Mouse (Mus musculus) embryo, embryonic 10.5 days (tissue): Measurements from ENCODE around the gene Ddi2.
A peak's percentile ranks its signal among the peaks of the same experiment; 100 is the strongest.

ENCODE experiments used
- DNase-seq: peaks from one replicate; pipeline ENCODE4 v3.0.0-alpha.2; 2015; ENCODE audit warnings: low spot score

The Ddi2 gene

DNA sequence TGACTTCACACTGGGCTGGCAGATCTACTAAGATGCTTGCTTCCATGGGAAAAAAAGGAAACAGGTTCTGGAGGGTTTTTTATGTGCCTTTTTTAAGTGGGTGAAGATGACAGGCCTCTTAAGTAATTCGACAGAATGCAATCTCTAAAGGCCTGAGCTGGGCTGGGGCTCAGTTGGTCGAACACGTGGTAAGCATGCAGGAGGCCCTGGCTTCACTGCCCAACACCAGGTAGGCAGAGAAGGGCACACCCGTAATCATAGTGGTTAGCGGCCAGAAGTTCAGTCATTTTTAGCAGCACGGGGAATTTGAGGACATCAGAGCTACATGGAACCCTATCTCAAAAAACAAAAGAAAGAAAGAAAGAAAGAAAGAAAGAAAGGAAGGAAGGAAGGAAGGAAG lies 68.7 kb downstream of the Ddi2 start:
- DNase-seq, result no peak

DNA sequence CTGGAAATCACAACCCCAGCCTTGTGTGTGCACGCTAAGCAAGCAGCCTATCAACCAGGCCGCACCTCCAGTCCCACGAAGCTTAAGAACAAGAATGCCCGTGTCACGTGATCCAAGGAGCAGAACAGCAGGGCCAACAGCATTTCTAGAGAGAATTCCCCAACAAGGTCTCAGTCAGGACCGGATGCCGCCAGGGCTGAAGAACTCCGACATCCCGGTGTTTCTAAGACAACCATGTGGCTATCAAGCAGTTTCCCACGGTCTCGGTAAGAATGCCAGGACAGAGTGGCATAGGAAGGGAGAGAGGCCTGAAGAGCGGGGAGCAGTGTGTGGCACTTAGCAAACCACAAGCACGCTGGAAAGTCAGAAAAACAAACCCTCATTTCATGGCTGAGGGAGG lies 69.4 kb downstream of the Ddi2 start:
- no peak for DNase-seq

DNA sequence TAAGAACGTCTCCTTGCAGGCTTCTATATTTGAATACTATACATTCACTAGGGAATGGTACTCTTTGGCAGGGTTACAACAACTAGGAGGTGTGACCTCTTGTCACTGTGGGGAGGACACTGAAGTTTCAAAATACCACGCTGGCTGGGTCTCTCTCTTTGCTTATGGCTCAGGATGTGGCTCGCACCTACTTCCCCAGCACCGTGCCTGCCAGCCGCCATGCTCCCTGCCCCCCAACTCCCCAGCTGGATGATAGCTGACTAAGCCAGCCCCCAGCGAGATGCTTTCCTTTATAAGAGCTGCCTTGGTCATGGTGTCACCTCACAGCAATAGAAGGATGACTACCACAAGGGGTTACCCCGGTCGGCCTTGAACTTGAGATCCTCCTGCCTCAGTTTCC lies 70.2 kb downstream of the Ddi2 start:
- no peak for DNase-seq

DNA sequence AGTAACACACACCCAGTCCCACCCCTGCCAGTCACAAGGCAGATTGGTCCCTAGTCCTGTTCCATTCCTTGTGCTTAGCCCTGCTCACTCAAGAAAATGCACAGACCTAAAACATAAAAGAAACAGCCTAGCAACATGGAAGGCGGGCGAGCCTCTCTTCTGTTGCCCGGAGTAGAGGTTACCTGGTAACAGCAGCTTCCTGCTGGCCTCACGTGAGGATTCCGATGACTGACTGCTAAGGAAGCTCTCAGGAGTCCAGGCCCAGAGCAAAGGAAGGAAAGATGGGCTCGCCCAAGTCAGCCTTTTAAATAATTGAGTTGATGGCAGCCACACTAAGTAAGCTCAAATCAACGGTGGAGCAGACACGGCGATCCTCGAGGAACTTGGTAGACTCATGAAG lies 71.3 kb downstream of the Ddi2 start:
- no peak for DNase-seq

DNA sequence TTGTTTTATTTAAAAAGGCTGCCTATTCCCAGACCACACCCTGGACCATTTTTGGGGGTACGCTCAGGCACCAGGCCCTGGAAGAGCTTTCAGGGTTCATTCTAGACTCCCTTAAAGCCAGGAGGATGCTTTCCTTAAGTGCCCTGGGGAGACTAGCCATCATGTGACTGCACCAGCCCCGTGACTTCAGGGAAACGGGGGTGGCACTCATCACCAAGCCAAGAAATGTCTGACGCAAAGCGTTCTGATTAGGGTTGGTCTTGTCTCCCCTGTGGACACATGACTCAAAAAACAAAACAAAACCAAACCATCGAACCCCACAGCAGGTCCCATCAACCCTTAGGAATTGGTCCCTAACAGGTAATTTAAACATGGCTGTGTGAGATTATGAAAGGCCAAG lies 71.9 kb downstream of the Ddi2 start:
- DNase-seq, result no peak

DNA sequence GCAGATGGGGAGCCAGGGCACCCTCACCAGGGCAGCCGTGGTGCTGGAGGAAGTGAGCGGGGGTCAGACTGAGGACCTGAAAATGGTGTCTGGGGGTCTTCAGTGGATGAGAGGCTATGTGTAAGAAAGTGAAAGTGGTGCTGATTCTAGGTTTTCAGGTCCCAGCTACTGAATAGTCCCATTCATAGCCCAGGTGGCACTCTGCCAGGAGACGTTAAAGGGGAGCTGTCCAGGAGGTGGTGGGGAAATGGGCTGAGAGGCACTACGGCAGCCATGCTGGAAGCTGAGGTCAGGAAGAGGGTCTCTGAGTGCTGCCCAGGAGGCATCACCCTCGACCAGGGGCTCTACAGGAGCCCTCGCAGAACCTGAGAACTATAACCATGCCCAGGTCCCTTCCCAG lies 74.0 kb downstream of the Ddi2 start:
- no peak for DNase-seq

DNA sequence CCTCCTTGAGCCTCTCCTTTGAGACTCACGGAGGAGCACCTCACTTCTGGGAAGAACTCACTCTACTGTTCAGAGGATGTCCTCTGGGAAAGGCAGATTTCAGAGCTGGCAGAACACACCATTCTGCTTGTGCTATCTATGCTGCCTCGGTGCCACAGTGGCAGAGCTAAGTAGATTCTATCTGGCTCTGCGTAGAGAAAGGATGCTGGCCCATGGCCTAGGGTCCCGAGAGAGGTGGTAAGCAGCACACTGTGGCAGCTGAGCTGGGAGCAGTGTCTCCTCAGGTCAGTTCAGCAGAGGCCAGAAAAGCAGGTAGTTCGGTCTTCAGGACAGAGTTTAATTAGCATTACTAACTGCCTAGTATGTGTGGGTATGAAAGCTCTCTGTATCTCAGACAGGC lies 75.0 kb downstream of the Ddi2 start:
- no peak for DNase-seq

DNA sequence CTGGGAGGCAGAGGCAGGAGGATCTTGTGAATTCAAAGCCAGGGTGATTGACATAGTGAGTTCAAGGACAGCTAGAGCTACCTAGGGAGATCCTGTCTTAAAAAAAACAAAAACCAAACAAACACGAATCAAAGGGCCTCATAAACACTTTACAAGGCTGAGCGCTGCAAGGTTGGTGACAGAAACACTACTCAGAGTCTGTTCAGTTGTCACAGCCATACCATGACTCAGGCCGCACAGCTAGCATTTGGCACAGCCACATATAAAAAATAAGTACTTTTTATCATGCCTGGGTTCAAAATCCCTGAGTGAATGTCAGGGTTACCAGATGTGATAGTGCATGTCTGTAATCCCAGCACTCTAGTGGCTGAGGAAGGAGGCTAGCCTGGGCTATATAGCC lies 76.0 kb downstream of the Ddi2 start:
- DNase-seq, result no peak

DNA sequence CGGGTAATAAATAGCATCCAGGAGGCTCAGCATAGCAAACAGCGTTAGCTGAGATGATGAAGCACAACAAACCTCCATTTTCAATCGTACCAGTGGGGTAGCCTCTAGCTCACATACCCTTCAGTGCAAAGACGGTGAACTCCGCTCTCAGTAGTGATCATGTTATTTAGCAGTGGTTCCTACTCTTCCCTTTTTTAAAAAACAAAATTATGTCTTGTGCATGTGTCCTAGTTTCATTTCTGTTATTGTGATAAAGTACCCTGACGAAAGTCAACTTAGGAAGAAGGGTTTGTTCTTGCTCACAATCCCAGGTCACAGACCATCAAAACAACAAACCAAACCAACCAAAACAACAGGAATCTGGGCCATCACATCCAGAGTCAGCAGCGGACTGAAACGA lies 77.2 kb downstream of the Ddi2 start:
- no peak for DNase-seq

DNA sequence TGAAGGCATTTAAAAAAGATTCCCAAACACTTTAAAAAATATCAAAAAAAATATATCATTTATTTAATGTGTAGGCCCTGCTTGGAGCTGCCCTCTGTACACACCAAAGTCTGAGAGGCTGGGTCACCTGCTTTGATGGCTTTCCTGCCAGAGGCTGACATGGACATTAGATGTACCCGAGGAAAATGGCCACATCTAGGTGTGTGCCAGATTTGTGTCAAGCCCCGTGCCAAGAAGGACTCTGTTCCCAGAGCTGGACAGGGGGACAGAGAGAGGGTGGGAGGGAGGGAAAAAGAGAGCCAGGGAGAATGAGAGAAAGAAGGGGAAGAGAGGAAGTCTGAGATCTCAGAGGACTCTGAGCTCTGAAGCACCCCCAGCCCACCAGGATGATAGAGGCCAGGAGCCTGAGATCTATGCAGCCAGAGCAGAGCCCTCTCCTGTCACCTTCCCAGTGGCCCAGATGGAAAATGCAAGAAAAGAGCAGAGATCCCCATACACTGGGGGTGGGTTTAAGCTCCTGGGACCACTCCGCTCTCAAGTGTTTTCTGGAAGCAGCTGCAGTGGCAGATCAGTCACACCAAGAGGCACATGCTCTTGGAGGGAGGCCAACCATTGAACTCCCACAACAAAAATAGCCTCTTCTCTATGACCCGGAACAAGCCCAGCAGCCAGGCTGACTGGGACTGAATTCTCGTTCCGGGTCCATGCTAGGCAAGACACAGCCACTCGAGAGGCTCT lies 79.9 kb downstream of the Ddi2 start:
- peak; percentile 11 for DNase-seq

DNA sequence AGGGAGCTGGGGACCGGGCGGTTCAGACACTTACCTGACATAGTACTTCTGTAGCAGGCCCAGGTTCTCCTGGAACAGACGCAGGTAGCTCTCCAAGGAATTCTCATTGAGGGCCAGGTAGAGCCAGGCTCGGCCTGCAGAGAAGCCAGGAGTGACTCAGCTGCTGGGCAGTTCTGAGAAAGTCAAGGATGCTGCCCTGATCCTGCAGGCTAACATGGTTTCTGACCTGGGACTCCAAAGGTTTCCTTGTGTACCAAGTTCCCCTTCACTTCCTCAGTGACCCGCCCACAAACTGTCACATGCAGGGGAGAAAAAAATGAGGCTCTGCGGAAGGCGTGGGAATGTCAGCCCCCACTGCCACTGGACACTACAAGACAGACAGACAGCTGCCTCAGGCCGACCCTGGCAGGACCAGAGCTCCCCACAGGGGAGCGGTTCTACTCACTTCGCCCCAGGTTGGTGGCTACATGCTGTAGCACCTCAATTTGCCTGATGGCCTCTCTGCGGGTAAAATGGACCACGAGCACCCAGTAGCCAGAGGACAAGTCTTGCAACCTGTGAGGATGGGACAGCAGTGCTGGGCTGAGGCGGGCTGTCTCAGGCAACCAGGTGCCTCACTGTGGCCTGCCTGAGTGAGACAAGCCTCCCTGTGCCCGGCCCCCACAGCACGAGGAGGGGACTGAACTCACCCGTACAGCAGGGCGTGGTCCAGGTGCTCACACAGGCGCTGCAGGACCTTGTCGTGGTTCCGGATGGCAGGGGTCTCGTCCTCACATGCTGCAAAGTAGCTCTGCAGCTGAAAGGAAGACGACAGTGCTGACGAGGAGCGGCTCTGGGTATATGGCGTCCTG lies 81.0 kb downstream of the Ddi2 start:
- DNase-seq, result no peak

DNA sequence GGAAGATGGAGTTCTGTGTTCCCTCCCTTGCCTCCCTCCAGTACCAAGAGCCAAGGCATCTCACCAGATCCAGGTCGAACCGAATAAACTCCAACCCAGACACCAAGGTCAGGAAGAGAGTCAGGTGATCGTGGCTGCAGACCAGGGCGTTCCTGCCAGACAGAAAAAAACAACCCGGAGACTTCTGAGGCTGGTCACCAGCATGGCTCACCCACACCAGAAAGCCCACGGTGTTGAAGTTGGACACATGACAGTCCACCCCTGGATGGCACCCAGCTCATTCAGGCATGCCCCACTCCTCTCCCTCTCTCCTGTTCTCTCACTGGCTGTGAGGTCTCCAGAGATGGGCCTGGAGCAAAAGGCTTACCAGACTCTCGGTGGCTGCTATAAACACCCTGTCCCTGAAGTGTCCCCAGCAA lies 81.9 kb downstream of the Ddi2 start:
- DNase-seq, result no peak

DNA sequence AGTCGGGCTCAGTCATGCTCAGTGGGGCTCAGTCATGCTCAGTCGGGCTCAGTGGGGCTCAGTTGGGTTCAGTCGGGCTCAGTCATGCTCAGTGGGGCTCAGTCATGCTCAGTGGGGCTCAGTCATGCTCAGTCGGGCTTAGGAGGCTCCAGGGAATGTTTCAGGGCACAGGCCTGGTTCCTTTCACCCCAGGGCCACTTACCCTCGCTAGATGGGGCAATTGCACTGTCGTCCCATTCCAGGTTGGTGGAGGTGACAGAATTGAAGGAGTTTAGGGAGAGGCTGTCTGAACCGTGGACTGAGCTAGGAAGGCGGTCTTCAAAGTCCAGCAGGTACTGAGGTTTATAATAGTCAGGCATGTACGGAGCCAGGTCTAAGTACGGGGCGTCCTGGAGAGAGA lies 83.7 kb downstream of the Ddi2 start:
- DNase-seq, result no peak

DNA sequence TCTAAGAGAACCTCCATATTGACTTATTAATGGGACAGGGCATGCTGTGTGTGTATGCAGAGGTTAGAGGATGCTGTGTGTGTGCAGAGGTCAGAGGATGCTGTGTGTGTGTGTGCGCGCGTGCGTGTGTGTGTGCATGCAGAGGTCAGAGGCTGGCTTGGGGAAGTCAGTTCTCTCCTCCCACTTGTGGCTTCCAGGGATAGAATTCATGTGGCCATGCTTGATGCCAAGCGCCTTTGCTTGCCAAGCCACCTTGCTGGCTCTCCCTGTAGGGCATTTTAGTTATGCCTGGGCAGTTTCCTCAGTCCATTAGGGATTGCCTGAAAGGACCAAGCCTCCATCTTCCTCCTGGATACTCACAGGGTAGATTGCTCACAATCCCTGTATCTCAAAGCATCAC lies 86.5 kb downstream of the Ddi2 start:
- DNase-seq, result no peak

DNA sequence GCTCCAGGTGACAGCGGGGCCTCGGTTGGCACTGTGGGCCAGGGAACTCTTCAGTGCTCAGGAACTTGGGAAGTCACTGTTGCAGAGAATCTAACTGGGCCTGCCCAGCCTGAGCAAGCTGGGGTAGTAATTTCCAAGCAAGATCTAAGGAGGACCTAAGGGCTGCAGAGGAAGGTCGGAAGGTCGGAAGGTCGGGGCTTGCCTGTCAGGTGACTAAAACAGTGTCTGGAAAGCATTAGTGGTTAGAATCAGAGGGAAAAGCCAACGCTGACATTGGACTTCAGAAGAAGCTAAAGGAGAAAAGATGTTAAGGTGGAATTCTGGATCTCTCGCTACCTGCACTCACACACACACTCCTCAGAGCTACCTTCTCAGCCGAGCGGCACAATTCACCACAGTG lies 87.2 kb downstream of the Ddi2 start:
- DNase-seq, result peak; percentile 66

DNA sequence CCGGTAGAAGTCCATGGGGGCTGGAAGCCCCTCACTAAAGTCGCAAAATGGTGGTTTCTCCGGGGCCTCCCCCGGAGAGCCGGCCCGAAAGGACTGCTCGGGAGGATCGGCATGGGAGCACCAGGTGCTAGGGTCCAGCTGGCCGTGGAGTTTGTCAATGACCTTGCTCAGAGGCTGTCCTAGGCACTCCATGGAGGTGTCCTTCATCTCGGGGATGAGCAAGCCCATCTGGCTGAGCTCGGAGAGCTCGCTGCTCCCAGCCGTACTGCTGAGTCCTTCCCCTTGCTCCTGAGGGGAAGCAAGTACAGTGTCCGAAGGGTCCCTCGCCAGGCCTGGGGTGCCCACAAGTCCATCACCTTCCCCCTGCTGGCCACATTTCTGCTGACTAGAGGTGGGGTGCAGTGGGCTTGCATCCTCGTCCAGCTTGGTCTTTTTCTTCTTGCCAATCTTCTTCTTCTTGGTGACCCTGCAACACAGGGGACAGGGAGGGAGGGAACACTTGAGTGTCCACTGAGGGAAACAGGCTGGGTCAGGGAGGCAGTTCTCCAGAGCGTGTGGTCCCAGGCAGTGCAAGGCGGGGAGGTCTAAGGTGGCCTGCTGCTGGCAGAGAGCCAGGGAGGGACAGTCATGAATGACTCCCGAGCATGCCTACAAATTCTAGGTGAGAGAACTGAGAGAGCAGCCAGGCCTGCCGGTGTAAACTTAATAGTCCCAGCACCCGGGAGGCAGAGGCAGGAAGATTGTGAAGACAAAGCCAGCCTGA lies 90.9 kb downstream of the Ddi2 start:
- DNase-seq, result no peak

DNA sequence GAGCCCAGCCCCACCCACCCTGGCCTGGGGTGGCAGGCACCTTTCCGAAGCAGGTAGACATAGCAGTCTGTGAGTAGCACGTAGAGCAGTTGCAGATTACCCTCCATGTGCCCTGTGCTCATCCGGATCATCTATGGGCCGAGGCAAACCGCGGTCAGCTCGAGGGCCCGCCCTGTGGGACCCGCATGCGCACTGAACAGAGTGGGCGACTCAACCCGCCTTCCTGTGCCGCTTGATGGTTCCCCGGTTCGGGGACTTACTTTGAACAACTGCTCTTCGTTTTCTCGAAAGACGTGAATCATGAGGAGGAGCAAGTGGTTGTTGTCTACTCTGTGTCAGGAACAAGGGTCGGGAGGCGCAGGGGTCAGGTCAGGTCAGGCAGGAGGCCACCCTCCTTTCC lies 92.0 kb downstream of the Ddi2 start:
- no peak for DNase-seq

DNA sequence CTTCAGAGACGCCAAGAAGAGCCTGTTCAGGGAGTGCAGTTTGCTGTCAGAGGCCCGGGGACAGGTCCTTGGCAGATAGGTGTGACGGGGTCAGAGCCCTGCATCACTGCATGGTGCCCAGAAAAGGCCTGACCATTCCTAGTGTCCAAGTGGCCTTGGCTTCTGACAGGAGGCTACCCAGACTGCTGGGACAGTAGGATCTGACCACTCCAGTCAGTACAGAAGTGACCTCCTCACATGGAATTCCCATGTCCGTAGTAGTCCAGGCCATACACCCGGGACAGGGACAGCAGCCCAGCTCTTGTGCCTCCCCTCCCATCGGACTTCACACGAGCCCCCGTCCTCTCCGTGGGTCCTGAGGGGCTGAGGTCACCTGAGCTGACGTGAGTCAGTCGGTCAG lies 93.2 kb downstream of the Ddi2 start:
- DNase-seq, result no peak

DNA sequence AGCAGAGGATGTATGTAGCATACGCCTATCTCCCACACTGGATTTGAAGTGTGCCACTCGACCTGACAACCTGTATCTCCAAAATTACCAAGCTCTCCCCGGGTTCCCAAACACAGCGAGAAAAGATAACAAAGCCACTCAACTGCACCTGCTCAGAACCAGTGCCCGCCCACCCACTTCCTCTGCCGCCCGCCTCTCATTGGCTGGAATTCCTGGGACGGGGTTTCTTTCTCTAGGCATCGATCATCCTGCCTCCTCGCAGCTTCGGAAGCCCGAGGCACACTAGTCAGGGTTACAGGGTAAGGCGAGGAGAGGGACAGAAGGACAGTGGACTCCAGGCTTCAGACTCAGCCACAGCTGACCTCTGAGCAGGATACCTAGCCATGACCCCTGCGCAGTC lies 94.6 kb downstream of the Ddi2 start:
- DNase-seq, result no peak
